Mouse (Mus musculus) bone marrow macrophage, adult 2 months (primary cell): ENCODE data around the gene Cd4.

Experiments
- CTCF ChIP-seq: IDR thresholded peaks from 2 replicates; pipeline ENCODE4 v1.5.1; 2012; ENCODE audit warnings: low read depth, mild to moderate bottlenecking, low read length, moderate library complexity
- POLR2A ChIP-seq: IDR thresholded peaks from 2 replicates; pipeline ENCODE4 v1.6.1; 2012; ENCODE audit warnings: mild to moderate bottlenecking, low read depth, low read length, borderline replicate concordance

DNA sequence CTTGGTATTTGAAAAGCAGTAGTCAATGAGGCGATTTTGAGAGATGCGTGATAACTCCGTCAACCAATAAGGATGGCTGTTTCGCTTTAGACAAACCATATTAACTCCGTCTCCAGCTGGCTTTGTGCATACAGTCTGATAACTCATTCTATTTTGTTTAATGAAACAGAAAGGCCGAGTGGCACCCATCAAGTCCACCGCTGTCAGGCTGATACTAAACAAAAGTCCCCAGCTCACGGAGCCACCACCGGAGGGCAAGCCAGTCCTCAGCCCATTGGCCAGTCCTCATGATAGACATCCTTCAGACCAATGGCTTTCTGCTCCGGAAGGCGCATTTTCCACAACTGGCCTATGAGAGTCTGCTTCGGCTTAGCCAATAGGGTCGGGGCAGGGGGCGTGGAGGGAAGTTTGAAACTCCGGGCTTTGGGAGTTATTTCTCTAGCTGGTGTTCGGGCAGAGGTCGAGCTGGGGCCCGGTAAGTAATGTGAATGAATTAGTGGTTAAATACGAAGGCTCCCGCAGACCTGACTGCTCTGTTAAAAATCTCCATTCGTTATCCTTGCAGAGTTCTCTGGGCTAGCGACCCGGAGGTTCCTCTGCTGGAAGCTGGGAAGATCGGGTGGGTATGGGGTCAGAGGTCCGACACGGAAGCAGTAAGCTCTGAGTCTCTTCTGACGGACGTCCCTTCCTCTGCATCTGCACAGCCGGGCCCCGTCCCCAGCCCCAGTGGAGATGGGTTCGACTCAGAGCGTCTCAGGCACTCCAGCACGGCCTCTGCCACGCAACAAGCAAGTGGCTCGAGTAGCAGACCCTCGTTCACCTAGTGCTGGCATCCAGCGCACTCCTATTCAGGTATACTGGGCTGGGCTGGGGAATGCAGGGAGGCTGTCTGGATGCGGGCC lies 58.0 kb downstream of the Cd4 start:
- TF ChIP-seq CTCF (no peak), POLR2A (no peak)
